Mouse (Mus musculus) midbrain, embryonic 11.5 days (tissue): ENCODE results near the gene Trarg1. TPM values are rescaled to one million over a fixed set of nuclear protein-coding genes. Genes with fewer than 3 reads are reported as not detected.

Source experiments
- ATAC-seq: fragments of 200-750 bp; cut with Nextera tagmentation; 2 replicates; pipeline ENCODE4 v1.8.0; 2017; ENCODE audit warnings: moderate TSS enrichment, moderate library complexity; ENCODE audit not compliant: low FRiP score
- DNase-seq: peaks from one replicate; pipeline ENCODE4 v3.0.0; 2015; ENCODE audit warnings: low spot score; ENCODE audit errors: missing footprints
- H3K27ac ChIP-seq: fragments of 300-500 bp; sonication (generic); 2 replicates; pipeline ENCODE4 v1.5.1; 2014; ENCODE audit warnings: low read depth, low read length
- H3K27me3 ChIP-seq: fragments of 300-500 bp; sonication (generic); 2 replicates; pipeline ENCODE4 v1.6.1; 2014; ENCODE audit warnings: mild to moderate bottlenecking, low read length, moderate library complexity, mixed read lengths; ENCODE audit not compliant: control insufficient read depth, insufficient read depth
- H3K36me3 ChIP-seq: fragments of 300-500 bp; sonication (generic); 2 replicates; pipeline ENCODE4 v1.6.1; 2014; ENCODE audit warnings: mild to moderate bottlenecking, low read length, moderate library complexity, mixed read lengths; ENCODE audit not compliant: control insufficient read depth, insufficient read depth
- H3K4me1 ChIP-seq: fragments of 300-500 bp; sonication (generic); 2 replicates; pipeline ENCODE4 v1.6.1; 2014; ENCODE audit warnings: low read length; ENCODE audit not compliant: control insufficient read depth, insufficient read depth
- H3K4me2 ChIP-seq: fragments of 300-500 bp; sonication (generic); 2 replicates; pipeline ENCODE4 v1.6.1; 2014; ENCODE audit warnings: mild to moderate bottlenecking, moderate library complexity
- H3K4me3 ChIP-seq: fragments of 300-500 bp; sonication (generic); 2 replicates; pipeline ENCODE4 v1.5.1; 2014; ENCODE audit warnings: low read depth, low read length
- H3K9ac ChIP-seq: fragments of 300-500 bp; sonication (generic); 2 replicates; pipeline ENCODE4 v1.6.1; 2014; ENCODE audit warnings: low read length
- H3K9me3 ChIP-seq: fragments of 300-500 bp; sonication (generic); 2 replicates; pipeline ENCODE4 v1.6.1; 2016; ENCODE audit warnings: low read length; ENCODE audit not compliant: control insufficient read depth
- WGBS: fragments of 180-500 bp; shearing (Covaris S2); extraction: QIAGEN DNeasy Blood & Tissue Kit; methylation state at CpG from one replicate; pipeline ENCODE4 v1.1.7; 2014; 5-methylcytosine and 5-hydroxymethylcytosine counted together
- polyA plus RNA-seq: library from polyadenylated mRNA; unstranded; fragments of >200 nt; fragmentation: Nextera tagmentation; extraction: Ambion mirVana; gene quantifications from 2 replicates; pipeline ENCODE4 v1.2.1, GENCODE M21; 2014

Gene Trarg1
- polyA plus RNA-seq, 1 experiment from 2014 or later, result 0.04 TPM

- no peak overlapping the region for H3K27ac ChIP-seq
- no peak overlapping the region for H3K9ac ChIP-seq
- peaks cover 4% of the 10 kb centered on the region; the same call in 1 of the 2 replicates for H3K4me1 ChIP-seq
- H3K4me2 ChIP-seq, result no peak overlapping the region
- DNase-seq, result no peak
- no peak for ATAC-seq
- no peaks in the 10 kb centered on the region for H3K27me3 ChIP-seq
- no peaks in the 10 kb centered on the region for H3K36me3 ChIP-seq
- WGBS, result 91% methylated on average over 3 of the region's 3 CpGs
- H3K4me3 ChIP-seq, result no peak overlapping the region
- no peaks in the 10 kb centered on the region for H3K9me3 ChIP-seq
These were observed 28.0 kb downstream of the Trarg1 start for GRCm38 (mm10) chr11:76707656-76708055.

DNA sequence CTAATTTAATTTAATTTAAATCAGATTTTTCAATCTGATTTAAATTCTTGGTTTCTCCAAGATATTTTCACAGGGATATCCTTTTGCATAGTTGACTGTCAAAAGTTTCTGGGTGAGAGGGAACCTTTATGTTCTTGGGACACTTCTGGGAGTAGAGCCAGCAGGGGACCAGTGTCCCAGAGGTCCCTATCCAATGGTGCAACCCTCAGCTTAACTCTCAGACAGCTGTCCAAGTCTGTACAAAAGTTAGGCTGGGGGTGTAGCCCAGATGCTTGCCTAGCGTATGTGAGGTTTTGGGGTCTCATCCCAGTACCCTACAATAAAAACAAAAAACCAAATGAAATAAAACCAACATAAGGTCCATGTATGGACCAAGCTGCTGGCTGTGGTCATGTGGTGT lies 28.5 kb downstream of the Trarg1 start:
- no peak for ATAC-seq

DNA sequence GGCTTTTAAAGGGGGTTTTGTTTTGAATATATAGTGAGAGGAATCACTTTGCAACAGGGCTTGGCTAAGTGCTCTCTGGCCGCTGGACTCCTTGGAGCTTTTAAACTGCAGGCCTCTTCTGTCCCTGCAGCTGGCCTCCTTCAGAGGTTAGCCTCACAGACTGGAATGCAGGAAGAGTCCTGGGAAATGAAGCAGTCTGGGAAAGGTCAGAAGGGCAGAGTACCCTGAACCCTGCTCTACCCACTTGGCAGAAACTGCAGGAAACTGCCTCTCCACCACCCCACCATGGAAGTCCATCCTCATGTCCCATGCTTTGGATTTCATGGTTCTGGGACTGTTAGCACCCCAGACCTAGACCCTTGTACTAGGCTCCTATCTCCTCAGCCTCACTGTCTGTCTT lies 29.3 kb downstream of the Trarg1 start:
- Histone ChIP-seq H3K4me3 (no peak overlapping the region), H3K27ac (no peak overlapping the region), H3K9ac (no peak overlapping the region), H3K4me1 (peaks cover 4% of the 10 kb centered on the region; the same call in 1 of the 2 replicates), H3K27me3 (no peaks in the 10 kb centered on the region), H3K36me3 (no peaks in the 10 kb centered on the region), H3K9me3 (no peaks in the 10 kb centered on the region), H3K4me2 (no peak overlapping the region)
- 50% methylated on average over 1 of the region's 1 CpGs for whole genome bisulfite sequencing
- DNase-seq (no peak), ATAC-seq (no peak)

More for the DNA sequence above, 28.5 kb downstream of the Trarg1 start:
- Histone ChIP-seq H3K9me3 (no peaks in the 10 kb centered on the region), H3K9ac (no peak overlapping the region), H3K27ac (no peak overlapping the region), H3K4me2 (no peak overlapping the region), H3K4me3 (no peak overlapping the region), H3K27me3 (no peaks in the 10 kb centered on the region), H3K36me3 (no peaks in the 10 kb centered on the region), H3K4me1 (peaks cover 4% of the 10 kb centered on the region; the same call in 1 of the 2 replicates)
- DNase-seq, result no peak
- 81% methylated on average over 1 of the region's 1 CpGs for WGBS

GRCm38 (mm10) chr11:76709625-76710452 lies 30.2 kb downstream of the Trarg1 start:
- Histone ChIP-seq H3K9ac (peak overlapping the region; percentile 13; the same call in 1 of the 2 replicates), H3K9me3 (no peaks in the 10 kb centered on the region), H3K4me3 (no peak overlapping the region), H3K36me3 (no peaks in the 10 kb centered on the region), H3K27me3 (no peaks in the 10 kb centered on the region), H3K27ac (no peak overlapping the region), H3K4me1 (peaks cover 4% of the 10 kb centered on the region; the same call in 1 of the 2 replicates), H3K4me2 (no peak overlapping the region)
- ATAC-seq (0 out of 2 replicates have a peak, but pooled peaks have one; percentile 27), DNase-seq (no peak)
- 24% methylated on average over 14 of the region's 17 CpGs for whole genome bisulfite sequencing

DNA sequence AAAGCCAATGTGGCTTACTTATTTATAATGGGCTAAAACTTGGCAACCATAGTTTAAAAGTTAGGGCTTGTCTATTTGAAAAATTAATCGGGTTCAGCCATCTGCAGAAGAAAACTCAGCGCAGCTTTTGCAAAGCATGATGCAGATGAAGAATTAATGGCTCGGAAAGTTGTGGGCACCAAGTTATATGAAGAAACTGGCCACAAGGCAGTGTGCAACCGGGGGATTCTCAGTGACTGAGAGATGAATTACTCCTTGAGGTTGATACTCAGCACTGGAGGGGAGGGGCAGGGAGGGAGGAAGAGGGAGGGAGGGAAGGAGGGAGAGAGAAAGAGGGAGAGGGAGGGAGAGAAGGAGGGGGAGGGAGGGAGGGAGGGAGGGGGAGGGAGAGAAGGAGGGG lies 37.4 kb downstream of the Trarg1 start:
- no peaks in the 10 kb centered on the region for H3K36me3 ChIP-seq

GRCm38 (mm10) chr11:76723911-76724310 lies 44.3 kb downstream of the Trarg1 start:
- 88% methylated on average over 8 of the region's 8 CpGs for WGBS
- no peaks in the 10 kb centered on the region for H3K9me3 ChIP-seq
- DNase-seq (no peak), ATAC-seq (no peak)
- H3K9ac ChIP-seq, result no peak overlapping the region
- no peaks in the 10 kb centered on the region for H3K27me3 ChIP-seq
- H3K4me2 ChIP-seq, result no peak overlapping the region
- H3K4me1 ChIP-seq, result no peaks in the 10 kb centered on the region
- no peak overlapping the region for H3K4me3 ChIP-seq
- no peak overlapping the region for H3K27ac ChIP-seq
- H3K36me3 ChIP-seq, result 0 out of 2 replicates have a peak, but pooled peaks cover 2% of the 10 kb centered on the region

More for the DNA sequence above, 37.4 kb downstream of the Trarg1 start:
- no peak overlapping the region for H3K27ac ChIP-seq
- no peaks in the 10 kb centered on the region for H3K4me1 ChIP-seq
- H3K4me3 ChIP-seq, result no peak overlapping the region
- H3K27me3 ChIP-seq, result no peaks in the 10 kb centered on the region
- ATAC-seq (no peak), DNase-seq (no peak)
- H3K9me3 ChIP-seq, result no peaks in the 10 kb centered on the region
- H3K9ac ChIP-seq, result no peak overlapping the region
- no peak overlapping the region for H3K4me2 ChIP-seq
- WGBS, result 82% methylated on average over 4 of the region's 4 CpGs

DNA sequence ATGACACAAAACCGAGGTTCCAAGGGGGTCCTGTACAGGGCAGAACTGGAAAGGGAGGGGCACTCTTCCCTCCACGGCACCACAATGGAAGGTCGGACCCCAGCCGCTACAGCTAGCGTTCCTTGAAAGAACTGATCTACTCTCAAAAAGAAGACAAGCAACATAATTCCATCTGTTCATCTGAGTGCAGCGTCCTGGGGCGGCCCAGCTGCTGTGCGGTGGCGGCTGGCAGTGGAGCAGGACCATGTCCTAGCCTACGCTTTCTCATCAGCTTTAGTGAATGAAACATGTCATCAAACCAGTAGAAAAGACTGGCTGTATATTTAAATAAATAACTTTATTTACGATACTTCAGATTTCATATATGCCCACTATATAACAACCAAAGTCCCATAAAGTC lies 48.5 kb downstream of the Trarg1 start:
- Histone ChIP-seq H3K4me1 (no peaks in the 10 kb centered on the region), H3K27me3 (no peaks in the 10 kb centered on the region), H3K4me2 (no peak overlapping the region), H3K9me3 (no peaks in the 10 kb centered on the region), H3K36me3 (0 out of 2 replicates have a peak, but pooled peaks cover 12% of the 10 kb centered on the region), H3K9ac (no peak overlapping the region), H3K27ac (no peak overlapping the region), H3K4me3 (no peak overlapping the region)
- 75% methylated on average over 11 of the region's 11 CpGs for WGBS
- no peak for DNase-seq
- ATAC-seq, result no peak

GRCm38 (mm10) chr11:76730650-76731049 lies 51.0 kb downstream of the Trarg1 start:
- no peak overlapping the region for H3K9ac ChIP-seq
- no peaks in the 10 kb centered on the region for H3K9me3 ChIP-seq
- DNase-seq (no peak), ATAC-seq (no peak)
- H3K4me2 ChIP-seq, result no peak overlapping the region
- 0 out of 2 replicates have a peak, but pooled peaks cover 16% of the 10 kb centered on the region for H3K36me3 ChIP-seq
- H3K4me3 ChIP-seq, result no peak overlapping the region
- no peak overlapping the region for H3K27ac ChIP-seq
- WGBS, result 91% methylated on average over 3 of the region's 3 CpGs
- H3K4me1 ChIP-seq, result peaks cover 3% of the 10 kb centered on the region; the same call in 1 of the 2 replicates
- no peaks in the 10 kb centered on the region for H3K27me3 ChIP-seq

DNA sequence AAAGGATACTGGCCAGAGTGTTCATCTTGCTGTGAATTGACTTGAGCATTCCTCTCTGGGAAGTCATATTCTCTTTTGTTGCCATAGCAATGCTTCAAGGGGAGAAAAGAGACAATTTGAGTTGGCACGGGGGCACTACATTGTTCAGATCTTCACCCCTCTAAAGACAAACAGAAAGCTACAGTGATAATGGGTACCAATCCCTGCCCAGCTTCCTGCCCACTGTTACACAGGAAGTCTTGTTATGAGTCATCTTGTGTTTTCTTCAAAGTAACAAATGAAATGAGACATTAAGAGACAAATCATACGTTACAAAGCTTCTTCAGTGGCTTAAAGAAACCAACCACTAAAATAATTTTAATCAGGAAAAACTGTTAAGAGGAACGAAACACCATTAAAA lies 55.0 kb downstream of the Trarg1 start:
- 61% methylated on average over 3 of the region's 3 CpGs for WGBS
- ATAC-seq (no peak), DNase-seq (no peak)
- Histone ChIP-seq H3K27ac (no peak overlapping the region), H3K4me3 (no peak overlapping the region), H3K9me3 (no peaks in the 10 kb centered on the region), H3K36me3 (0 out of 2 replicates have a peak, but pooled peaks cover 11% of the 10 kb centered on the region), H3K4me1 (peaks cover 3% of the 10 kb centered on the region; the same call in 1 of the 2 replicates), H3K4me2 (no peak overlapping the region), H3K27me3 (no peaks in the 10 kb centered on the region), H3K9ac (no peak overlapping the region)
